Mouse (Mus musculus): ENCODE measurements around the gene Gab3.

GRCm38 (mm10) chrX:75036626-75037025 lies 48.6 kb downstream of the Gab3 start:
- TF ChIP-seq MAX (IDR thresholded peaks at IDR 0.05) (no peak), CTCF (IDR thresholded peaks at IDR 0.05; ENCODE audit: control insufficient read depth, insufficient read depth, insufficient read length) (no peak)

All from C2C12 (cell line).